In the genomic region with DNA sequence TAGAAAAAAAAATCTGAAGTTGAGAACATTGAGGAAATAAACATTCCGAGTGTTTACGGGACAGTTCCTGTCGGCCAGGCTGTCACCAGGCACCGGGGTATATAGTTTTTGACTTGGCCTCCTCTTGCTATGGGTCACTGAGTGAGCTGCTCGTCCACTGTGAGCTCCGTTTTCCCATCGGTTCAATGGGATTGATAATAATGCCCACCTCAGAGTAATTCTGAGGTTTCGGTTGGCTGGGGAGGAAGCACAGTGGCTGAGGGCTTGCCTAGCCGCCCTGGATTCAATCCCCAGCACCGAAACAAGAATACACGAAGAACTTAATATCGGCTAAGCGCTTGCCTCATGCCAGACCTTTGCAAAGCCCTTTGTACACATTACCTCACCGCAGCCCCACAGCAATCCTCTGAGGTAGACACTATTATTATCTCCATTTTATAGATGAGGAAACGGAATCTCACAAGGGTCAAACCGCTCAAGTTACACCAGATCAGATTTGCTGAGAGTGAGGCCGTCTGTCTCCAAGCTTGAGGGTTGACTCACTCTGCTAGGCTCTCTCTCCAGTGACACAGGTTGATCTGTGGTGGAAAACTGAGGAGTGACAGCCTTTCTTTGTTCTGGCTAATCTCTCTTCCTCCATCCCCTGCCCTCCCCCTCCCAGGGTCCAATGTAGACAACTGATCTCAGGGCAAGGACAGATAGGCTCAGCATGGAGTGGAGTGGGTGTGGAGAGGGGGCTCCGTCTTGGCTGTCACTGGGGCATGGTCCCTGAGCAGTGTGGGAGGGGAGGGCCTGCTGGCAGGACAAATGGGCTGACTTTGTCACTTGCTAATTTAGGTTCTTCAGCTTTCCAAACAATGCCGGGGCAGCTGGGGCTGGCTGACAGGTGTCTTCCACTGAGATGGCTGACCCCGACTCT, we compare ENCODE assay signal across 9 mouse cellular contexts. TPM values are rescaled to one million over a fixed set of nuclear protein-coding genes. Genes with fewer than 3 reads are reported as not detected.
A peak's percentile ranks its signal among the peaks of the same experiment; 100 is the strongest.
DNase-seq lines count a peak whose midpoint lies in the region; ATAC-seq and TF ChIP-seq lines count a peak whose summit lies in the region.
"Had no signal": no experiment of that assay in that cellular context is flagged by ENCODE, and none has a peak within 500 bp of the region (broad histone marks: within the 10 kb centered on the region; RNA-seq: fewer than 3 reads in every experiment).

No protein-coding gene starts in this region.

- TF ChIP-seq CTCF in kidney, postnatal 0 days (IDR thresholded peaks at IDR 0.05; ENCODE audit: low read depth) = no peak
- TF ChIP-seq CTCF in heart, postnatal 0 days (IDR thresholded peaks at IDR 0.05; ENCODE audit: low read depth) = no peak
- TF ChIP-seq CTCF in lung, embryonic 14.5 days (IDR thresholded peaks at IDR 0.05; ENCODE audit: low read depth) = no peak
- TF ChIP-seq CTCF in small intestine, adult 2 months (IDR thresholded peaks at IDR 0.05; ENCODE audit: extremely low read depth, insufficient read length, insufficient replicate concordance, low read depth, low read length) = no peak

- ATAC-seq in kidney, postnatal 0 days (replicated peaks; ENCODE audit: low FRiP score, low read depth) = peak; percentile 47
- ATAC-seq in heart, postnatal 0 days (ENCODE audit: insufficient read depth, low read depth) = peak; percentile 48
- ATAC-seq in lung, embryonic 14.5 days (ENCODE audit: insufficient read depth) = peak; percentile 29; the same call in 1 of the 2 replicates
- ATAC-seq in frontal cortex, adult (ENCODE audit: low TSS enrichment) = no peak
- ATAC-seq: Patski had no signal

- H3K4me1 ChIP-seq in kidney, postnatal 0 days (replicated peaks; ENCODE audit: insufficient read depth, low read length) = no peaks in the 10 kb centered on the region
- peaks cover 52% of the 10 kb centered on the region for H3K4me1 ChIP-seq in heart, postnatal 0 days (ENCODE audit: control insufficient read depth, insufficient read depth)
- peaks cover 17% of the 10 kb centered on the region for H3K4me1 ChIP-seq in lung, embryonic 14.5 days (ENCODE audit: insufficient read depth)
- H3K4me1 ChIP-seq in small intestine, adult 2 months (ENCODE audit: control insufficient read depth, insufficient read depth, insufficient read length, low read length) = peaks cover 25% of the 10 kb centered on the region

- H3K27me3 ChIP-seq in kidney, postnatal 0 days (ENCODE audit: insufficient read depth, low read length) = no peaks in the 10 kb centered on the region
- H3K27me3 ChIP-seq in heart, postnatal 0 days (ENCODE audit: control insufficient read depth, insufficient read depth, low read length) = no peaks in the 10 kb centered on the region
- no peaks in the 10 kb centered on the region for H3K27me3 ChIP-seq in lung, embryonic 14.5 days (ENCODE audit: insufficient read depth, low read length)
- no peaks in the 10 kb centered on the region for H3K27me3 ChIP-seq in small intestine, adult 2 months (ENCODE audit: control insufficient read depth, insufficient read depth, low read length)
- H3K27me3 ChIP-seq: Patski had no signal

- TF ChIP-seq POLR2A in small intestine, adult 2 months (IDR thresholded peaks at IDR 0.05; ENCODE audit: low read depth, low read length) = no peak

- peak overlapping the region; percentile 67 for H3K27ac ChIP-seq in kidney, postnatal 0 days
- peak overlapping the region; percentile 75 for H3K27ac ChIP-seq in heart, postnatal 0 days (ENCODE audit: low read depth)
- H3K27ac ChIP-seq in lung, embryonic 14.5 days (ENCODE audit: low read depth) = peak overlapping the region; percentile 63; the same call in 1 of the 2 replicates
- peak overlapping the region; percentile 46 for H3K27ac ChIP-seq in small intestine, adult 2 months (ENCODE audit: insufficient read depth, low read depth, low read length)

- WGBS in kidney, postnatal 0 days = 12% methylated on average over 20 of the region's 20 CpGs
- WGBS in heart, postnatal 0 days = 10% methylated on average over 20 of the region's 20 CpGs
- WGBS in lung, embryonic 14.5 days = 15% methylated on average over 20 of the region's 20 CpGs
- WGBS in small intestine, adult 2 months = 17% methylated on average over 20 of the region's 20 CpGs

- peak overlapping the region; percentile 57 for H3K4me2 ChIP-seq in kidney, postnatal 0 days (ENCODE audit: low read length)
- peak overlapping the region; percentile 55 for H3K4me2 ChIP-seq in heart, postnatal 0 days (ENCODE audit: low read depth, low read length)
- peak overlapping the region; percentile 59 for H3K4me2 ChIP-seq in lung, embryonic 14.5 days

- DNase-seq in kidney, postnatal 0 days (ENCODE audit: low spot score) = peak; percentile 60
- DNase-seq in kidney, postnatal 14 days = no peak
- DNase-seq in heart, postnatal 0 days (ENCODE audit: low spot score) = peak; percentile 81
- DNase-seq in lung, embryonic 14.5 days = peak; percentile 61
- no peak for DNase-seq in gastrocnemius, postnatal 4 days (ENCODE audit: low spot score in 2 of 2)
- no peak for DNase-seq in spleen, postnatal 14 days (ENCODE audit: low spot score in 2 of 2)

- TF ChIP-seq EP300 in heart, postnatal 0 days (IDR thresholded peaks at IDR 0.05; ENCODE audit: low read depth) = peak; percentile 69

- no peaks in the 10 kb centered on the region for H3K36me3 ChIP-seq in kidney, postnatal 0 days (ENCODE audit: insufficient read depth, low read length)
- no peaks in the 10 kb centered on the region for H3K36me3 ChIP-seq in heart, postnatal 0 days (replicated peaks; ENCODE audit: control insufficient read depth, insufficient read depth, low read length)
- H3K36me3 ChIP-seq in lung, embryonic 14.5 days (ENCODE audit: insufficient read depth) = no peaks in the 10 kb centered on the region
- H3K36me3 ChIP-seq in small intestine, adult 2 months (ENCODE audit: control insufficient read depth, insufficient read depth, low read length) = no peaks in the 10 kb centered on the region

- no peaks in the 10 kb centered on the region for H3K9me3 ChIP-seq in kidney, postnatal 0 days (replicated peaks; ENCODE audit: low read length)
- H3K9me3 ChIP-seq in heart, postnatal 0 days (replicated peaks; ENCODE audit: control insufficient read depth, low read length) = no peaks in the 10 kb centered on the region
- H3K9me3 ChIP-seq in lung, embryonic 14.5 days (ENCODE audit: low read depth, low read length) = no peaks in the 10 kb centered on the region

- peak overlapping the region; percentile 13; the same call in 1 of the 2 replicates for H3K4me3 ChIP-seq in kidney, postnatal 0 days (replicated peaks; ENCODE audit: low read depth, low read length)
- H3K4me3 ChIP-seq in heart, postnatal 0 days (ENCODE audit: low read depth, low read length) = peak overlapping the region; percentile 25
- peak overlapping the region; percentile 22; the same call in 1 of the 2 replicates for H3K4me3 ChIP-seq in lung, embryonic 14.5 days (ENCODE audit: low read depth, low read length)
- H3K4me3 ChIP-seq in small intestine, adult 2 months (ENCODE audit: low read depth, low read length) = peak overlapping the region; percentile 44

- H3K9ac ChIP-seq in kidney, postnatal 0 days (ENCODE audit: low read depth, low read length) = no peak overlapping the region
- peak overlapping the region; percentile 47 for H3K9ac ChIP-seq in heart, postnatal 0 days (replicated peaks; ENCODE audit: low read depth, low read length)
- peak overlapping the region; percentile 27; the same call in 1 of the 2 replicates for H3K9ac ChIP-seq in lung, embryonic 14.5 days

RNA-seq across cellular contexts. Expression of a gene that starts 15.2 kb away (rescaled TPM):
- 7.9 and 8.9 TPM in 2 replicates for polyA plus RNA-seq in kidney, postnatal 0 days (2015; fragmentation: Nextera tagmentation; extraction: Ambion mirVana)
- 4,186 and 4,592 TPM in 2 replicates for total RNA-seq in heart, postnatal 0 days (2014; rRNA removed; ENCODE audit: low replicate concordance)
- polyA plus RNA-seq in heart, postnatal 0 days (2015; fragmentation: Nextera tagmentation; extraction: Ambion mirVana) = 4,392 and 4,399 TPM in 2 replicates
- 11.4 and 63.9 TPM in 2 replicates for polyA plus RNA-seq in lung, embryonic 14.5 days (2014; fragmentation: Nextera tagmentation; extraction: Ambion mirVana)
- polyA plus RNA-seq in small intestine, adult 2 months (2012; rRNA removed) = 0.42 and 5.0 TPM in 2 replicates
- total RNA-seq in gastrocnemius, postnatal 4 days (2021) = 100 to 1,000 TPM; 298 to 331 TPM

RNA-seq across cellular contexts. Expression of a gene that starts 23.9 kb away (rescaled TPM):
- polyA plus RNA-seq in kidney, postnatal 0 days (2015; fragmentation: Nextera tagmentation; extraction: Ambion mirVana) = 28.4 and 33.2 TPM in 2 replicates
- total RNA-seq in heart, postnatal 0 days (2014; rRNA removed; ENCODE audit: low replicate concordance) = 4.4 and 32.9 TPM in 2 replicates
- polyA plus RNA-seq in heart, postnatal 0 days (2015; fragmentation: Nextera tagmentation; extraction: Ambion mirVana) = 9.1 and 11.1 TPM in 2 replicates
- 14.4 and 14.5 TPM in 2 replicates for polyA plus RNA-seq in lung, embryonic 14.5 days (2014; fragmentation: Nextera tagmentation; extraction: Ambion mirVana)
- 128 and 314 TPM in 2 replicates for polyA plus RNA-seq in small intestine, adult 2 months (2012; rRNA removed)
- under 1 TPM; 0.39 to 0.44 TPM for total RNA-seq in gastrocnemius, postnatal 4 days (2021)

RNA-seq across cellular contexts. Expression of a gene that starts 28.6 kb away (rescaled TPM):
- 76.4 and 78.4 TPM in 2 replicates for polyA plus RNA-seq in kidney, postnatal 0 days (2015; fragmentation: Nextera tagmentation; extraction: Ambion mirVana)
- 87.5 and 130 TPM in 2 replicates for total RNA-seq in heart, postnatal 0 days (2014; rRNA removed; ENCODE audit: low replicate concordance)
- polyA plus RNA-seq in heart, postnatal 0 days (2015; fragmentation: Nextera tagmentation; extraction: Ambion mirVana) = 65.5 and 67.2 TPM in 2 replicates
- polyA plus RNA-seq in lung, embryonic 14.5 days (2014; fragmentation: Nextera tagmentation; extraction: Ambion mirVana) = 75.4 and 79.5 TPM in 2 replicates
- polyA plus RNA-seq in small intestine, adult 2 months (2012; rRNA removed) = 8.7 and 10.5 TPM in 2 replicates
- total RNA-seq in gastrocnemius, postnatal 4 days (2021) = 10 to 100 TPM; 30.6 to 38.0 TPM

RNA-seq across cellular contexts. Expression of a gene that starts 41.7 kb away (rescaled TPM):
- 2.0 and 5.7 TPM in 2 replicates for polyA plus RNA-seq in kidney, postnatal 0 days (2015; fragmentation: Nextera tagmentation; extraction: Ambion mirVana)
- total RNA-seq in heart, postnatal 0 days (2014; rRNA removed; ENCODE audit: low replicate concordance) = 1,865 and 1,929 TPM in 2 replicates
- 13,184 and 14,025 TPM in 2 replicates for polyA plus RNA-seq in heart, postnatal 0 days (2015; fragmentation: Nextera tagmentation; extraction: Ambion mirVana)
- 6.0 and 57.2 TPM in 2 replicates for polyA plus RNA-seq in lung, embryonic 14.5 days (2014; fragmentation: Nextera tagmentation; extraction: Ambion mirVana)
- 0.56 TPM in 2 replicates for polyA plus RNA-seq in small intestine, adult 2 months (2012; rRNA removed)
- 100 to 1,000 TPM; 160 to 174 TPM for total RNA-seq in gastrocnemius, postnatal 4 days (2021)

Comparison
In these comparisons a context has a peak if more than half of its experiments do, and no peak if none do; other contexts are left out.
1. DNase-seq: peak in kidney, postnatal 0 days (single experiment), heart, postnatal 0 days (single experiment) and lung, embryonic 14.5 days (single experiment); none in kidney, postnatal 14 days (single experiment), gastrocnemius, postnatal 4 days (0 of 2) and spleen, postnatal 14 days (0 of 2).
2. RNA of a gene that starts 15.2 kb away (polyA plus RNA-seq): 4,392 to 4,399 TPM in heart, postnatal 0 days; 11.4 to 63.9 TPM in lung, embryonic 14.5 days, 7.9 to 8.9 TPM in kidney, postnatal 0 days and 0.42 to 5.0 TPM in small intestine, adult 2 months; every median in the first group is over 10 times any median in the second.
3. Peak in every context shown above with its lines, with median percentiles within 50 percentile points of each other: H3K27ac ChIP-seq, H3K4me2 ChIP-seq and H3K4me3 ChIP-seq.